Mouse (Mus musculus): Measurements from ENCODE around the gene Egr4.

Gene Egr4

DNA sequence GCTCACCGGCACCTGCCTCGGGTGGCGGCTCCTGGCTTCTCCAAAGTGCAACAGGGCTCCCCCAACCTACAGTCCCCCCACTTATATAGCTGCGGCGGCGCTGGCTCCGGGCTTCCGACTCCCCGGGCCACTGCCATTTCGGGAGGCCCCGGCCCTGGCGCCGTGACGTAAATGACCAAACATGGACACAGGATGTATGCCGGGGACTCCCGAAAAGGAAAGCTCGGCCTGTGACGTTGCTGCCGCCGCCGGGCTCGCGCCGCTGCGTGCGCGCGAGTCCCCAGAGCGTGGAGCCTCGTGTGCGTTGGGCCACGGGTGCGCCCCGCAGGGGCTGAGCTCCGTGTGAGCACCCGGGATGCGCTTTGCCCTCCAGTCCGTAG lies at the start of gene Egr4:
Gene Egr4, minus strand, starts transcription at position 59 of the 380 bp plus-strand sequence.
- peak; percentile 78 for DNase-seq

DNA sequence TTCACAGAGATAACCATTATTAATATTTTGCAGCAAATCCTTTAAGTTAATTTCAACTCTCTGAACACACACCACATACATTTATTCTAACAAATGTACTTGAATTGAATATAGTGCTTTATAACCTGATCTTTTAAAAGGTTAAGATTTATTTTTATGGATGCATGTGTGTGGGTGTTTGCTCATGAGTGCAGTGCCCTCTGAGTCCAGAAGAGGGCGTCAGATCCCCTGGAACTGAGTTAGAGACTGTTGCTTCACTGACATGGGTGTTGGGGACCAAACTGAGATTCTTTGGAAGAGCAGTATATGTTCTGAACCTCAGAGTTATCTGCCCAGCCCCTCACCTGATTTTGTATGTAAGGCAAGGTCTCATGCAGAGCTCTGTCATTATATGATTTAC lies 49.0 kb upstream of the Egr4 start:
- DNase-seq, result no peak

DNA sequence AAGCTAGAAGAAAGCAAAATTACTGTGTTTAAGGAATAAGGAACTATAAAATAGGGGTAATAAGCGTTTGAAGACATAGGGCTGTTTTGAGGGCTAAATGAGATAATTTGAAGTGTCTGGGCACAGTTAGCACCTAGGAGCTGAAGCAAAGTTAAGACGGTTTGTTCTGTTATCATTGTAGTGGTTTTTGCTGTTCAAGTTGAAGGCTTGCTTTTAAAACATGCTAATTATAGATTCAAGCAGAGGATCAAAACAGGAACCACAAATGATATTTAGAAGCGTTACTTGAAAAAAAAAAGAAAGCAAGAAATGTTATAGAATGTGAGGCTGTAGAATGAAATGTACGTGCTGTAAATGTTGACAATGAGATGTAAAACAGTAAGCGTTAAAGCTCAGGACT lies 34.3 kb upstream of the Egr4 start:
- no peak for DNase-seq

DNA sequence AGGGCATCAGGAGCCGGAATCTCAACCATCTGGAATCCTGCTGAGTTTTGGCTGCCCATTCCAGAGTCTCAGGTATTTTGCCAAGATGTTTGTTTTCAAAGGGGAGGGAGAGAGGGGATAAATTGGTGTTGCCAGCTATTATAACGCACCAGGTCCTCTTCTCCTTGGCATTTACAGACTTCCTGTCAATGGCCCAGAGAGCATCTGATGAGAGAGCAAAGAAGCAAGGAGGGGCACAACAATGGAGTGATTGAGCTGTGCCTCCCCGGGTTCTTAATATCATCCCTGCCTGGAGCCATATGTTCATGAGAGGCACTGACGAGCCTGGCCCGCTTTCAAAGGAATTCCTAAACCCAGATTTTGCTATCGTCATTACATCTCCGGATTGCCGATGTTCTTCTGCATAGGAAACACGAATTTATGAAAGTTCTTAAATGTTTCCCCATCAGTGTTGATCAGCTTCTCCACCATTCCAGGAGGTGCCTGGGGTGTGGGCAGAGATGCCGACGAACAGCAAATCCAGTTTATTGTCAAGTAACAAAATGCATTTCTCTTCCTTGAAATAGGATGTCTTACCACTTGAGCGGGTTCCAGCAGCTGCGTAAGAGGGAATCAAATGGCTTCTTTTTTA lies 31.0 kb upstream of the Egr4 start:
- no peak for DNase-seq

DNA sequence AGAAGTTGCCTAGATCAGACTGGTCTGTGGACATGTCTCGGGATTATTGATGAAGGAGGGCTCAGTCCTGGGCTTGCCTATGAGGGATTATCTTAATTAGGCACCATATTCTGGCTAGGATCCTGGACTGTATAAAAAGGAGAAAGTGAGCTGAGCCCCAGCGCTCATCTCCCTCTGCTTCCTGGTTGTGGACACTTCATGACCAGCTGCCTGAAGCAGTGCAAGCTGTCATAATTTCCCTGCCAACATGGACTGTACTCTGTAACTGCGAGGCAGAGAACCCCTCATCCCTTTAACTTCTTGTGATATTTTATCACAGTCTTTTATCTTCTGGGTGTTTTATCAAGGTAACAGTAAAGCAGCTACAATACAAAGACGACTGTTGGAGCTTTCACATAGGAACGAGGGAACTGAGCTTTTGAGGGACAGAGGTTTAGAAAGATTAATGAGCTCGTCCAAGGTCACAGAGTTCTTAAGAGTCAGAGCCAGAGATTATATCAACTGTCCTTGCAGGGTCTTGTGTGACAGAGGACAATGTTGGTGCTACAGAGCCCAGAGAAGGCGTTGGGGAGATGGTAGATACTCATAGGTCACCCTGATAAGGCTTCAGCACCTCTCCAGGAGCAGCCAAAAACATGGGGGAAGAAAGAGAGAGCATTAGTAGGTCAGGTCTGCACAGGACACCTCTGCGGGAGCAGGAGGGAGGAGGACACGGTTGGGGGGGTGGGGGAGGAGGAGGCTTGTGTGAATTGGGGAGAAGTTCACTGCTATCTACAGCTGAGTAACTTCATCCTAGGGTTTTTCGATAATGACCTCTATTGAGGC lies 30.2 kb upstream of the Egr4 start:
- no peak for DNase-seq

DNA sequence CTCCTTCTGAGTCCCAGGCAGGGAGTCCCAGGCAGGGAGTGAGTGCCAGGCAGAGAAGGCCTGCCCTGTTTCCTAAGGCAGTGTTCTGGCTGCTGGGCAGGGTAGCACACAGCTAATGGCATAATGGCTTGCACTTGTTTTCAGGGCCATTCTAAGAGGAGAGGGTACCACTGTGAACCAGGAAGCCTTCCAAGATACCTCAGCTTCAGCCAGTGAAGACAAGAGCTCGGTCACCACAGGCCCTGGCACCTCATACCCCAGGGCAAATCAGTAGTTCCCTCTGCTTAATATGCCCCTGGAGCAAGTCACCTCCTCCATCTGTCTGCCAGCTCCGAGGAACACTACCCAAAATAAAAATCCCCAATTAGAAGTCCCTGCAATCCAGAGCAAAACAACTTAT lies 9.4 kb upstream of the Egr4 start:
- no peak for DNase-seq

DNA sequence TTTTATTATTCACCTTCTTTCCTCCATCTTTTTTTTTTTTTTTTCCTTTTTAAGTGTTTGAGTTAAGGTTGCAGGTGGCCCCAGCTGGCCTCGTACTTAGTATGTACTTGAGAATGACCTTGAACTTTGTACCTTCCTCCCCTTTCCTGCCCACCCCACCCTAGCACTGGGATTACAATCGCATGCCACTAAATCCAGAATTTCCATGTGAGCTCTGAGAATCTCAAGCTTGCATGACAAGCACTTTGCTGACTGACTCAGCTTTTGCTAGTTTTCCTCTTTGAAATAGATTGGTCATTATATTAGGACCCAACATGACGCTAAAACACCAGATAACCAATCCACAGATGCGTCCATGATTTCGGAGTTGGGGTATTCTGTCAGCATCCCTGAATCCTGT lies 8.6 kb upstream of the Egr4 start:
- no peak for DNase-seq

DNA sequence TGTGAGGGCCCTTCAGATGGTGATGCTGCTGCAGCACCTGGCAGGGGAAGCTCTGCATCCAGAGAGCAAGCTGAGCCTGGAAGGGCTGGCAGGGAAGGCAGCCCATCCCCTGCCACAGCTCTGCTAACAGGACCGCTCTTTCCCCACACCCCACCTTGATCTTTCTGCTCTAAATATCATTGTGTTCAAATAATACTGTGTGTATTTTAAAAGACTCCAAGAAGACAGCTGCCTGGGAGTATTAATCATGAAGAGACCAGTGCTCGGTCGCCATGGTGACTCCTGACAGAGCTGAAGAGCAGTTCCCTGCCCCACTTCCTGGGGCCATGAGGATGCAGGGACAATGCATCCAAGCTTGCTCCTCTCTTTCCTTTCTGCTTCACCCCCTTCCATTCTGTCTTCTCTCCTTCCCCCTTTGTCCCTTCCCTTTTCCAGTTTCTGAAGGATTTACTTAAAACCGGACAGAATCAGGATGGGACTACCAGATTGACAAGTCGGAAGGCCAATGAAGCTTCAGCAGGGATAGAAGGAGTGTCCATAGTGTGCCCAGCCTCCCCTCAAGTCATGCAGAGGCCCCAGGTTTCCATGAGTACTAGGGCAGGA lies 4.8 kb upstream of the Egr4 start:
- peak; percentile 23 for DNase-seq

DNA sequence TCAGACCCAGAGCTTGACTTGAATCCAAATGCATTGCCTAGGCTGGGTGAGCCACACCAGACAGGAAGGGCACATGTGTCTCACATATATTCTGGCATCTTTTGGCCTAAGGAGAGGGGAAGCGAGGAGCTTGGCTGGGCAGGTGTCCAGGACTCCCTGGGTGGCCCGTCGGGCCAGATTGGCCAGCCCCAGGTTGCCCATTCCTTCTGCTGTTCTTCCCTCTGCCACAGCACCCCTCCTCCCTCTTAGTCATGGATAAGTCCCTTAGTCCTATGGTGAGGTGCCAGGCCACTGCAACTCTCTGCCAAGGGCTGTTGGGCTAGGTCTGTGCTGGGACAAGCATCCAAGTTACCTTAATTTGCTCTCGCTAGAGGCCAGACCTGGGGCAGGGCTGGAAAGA lies 2.6 kb upstream of the Egr4 start:
- no peak for DNase-seq

DNA sequence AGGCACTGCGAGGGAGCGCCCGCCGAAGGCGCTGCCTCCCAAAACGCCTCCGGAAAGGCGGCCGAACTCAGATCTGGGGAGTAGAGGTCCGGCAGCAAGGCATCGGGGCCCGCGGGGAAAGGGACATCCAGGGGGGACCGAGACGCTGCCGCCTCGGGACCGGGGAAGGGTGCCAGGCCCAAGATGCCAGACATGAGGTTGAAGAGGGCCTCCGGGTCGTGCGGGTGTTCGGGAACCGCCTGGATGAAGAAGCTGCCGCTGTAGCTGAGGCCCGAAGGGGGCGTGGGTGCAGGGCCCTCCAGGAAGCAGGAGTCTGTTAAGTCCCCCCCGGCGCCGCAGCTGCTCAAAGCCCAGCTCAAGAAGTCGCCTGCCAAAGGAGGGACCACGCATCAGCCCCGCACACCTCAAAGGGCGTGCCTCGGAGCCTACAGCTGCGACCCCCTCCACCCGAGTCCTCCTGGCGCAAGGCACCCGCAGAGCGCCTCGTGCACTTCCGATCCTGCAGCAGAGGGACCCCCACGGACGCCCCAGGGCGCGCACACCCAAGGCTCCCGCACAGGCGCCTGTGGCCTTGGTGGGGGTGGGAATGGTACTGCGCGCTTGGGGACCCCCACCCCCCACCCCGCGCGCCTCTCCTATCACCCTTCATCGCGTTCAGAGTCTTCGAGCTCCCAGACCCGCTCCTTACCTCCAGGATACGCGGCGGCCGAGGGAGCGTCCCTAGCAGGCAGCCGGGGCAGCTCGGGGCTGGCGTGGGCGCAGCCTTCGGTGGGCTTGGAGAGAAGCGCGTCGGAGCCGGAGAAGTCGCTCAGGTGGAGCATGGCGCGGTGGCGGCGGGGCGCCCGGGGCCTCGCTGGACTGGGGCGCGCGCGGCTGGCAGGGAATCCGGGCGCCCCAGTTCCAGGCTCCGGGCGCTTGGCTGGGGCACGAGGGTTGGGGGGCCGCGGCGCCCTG lies 535 bp downstream of the Egr4 start:
- DNase-seq, result peak; percentile 45

DNA sequence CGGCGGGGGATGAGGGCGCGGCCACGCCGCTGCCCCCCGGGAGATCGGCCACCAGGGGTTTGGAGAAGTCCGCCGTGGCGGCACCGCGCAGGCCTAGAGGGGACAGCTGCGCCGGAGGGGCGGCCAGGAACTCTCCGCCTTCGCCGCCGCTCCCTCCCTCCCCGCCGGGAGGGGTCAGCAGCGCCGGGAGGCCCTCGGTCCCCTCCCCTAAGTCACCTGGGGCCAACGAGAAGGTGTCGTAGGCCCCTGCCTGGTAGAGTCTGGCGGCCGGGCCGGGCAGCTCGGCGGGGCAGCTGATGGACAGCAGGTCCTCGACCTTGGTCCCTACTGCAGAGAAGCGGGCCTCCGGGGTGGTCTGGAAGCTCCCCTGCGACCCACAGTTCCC lies 1.3 kb downstream of the Egr4 start:
- no peak for DNase-seq

DNA sequence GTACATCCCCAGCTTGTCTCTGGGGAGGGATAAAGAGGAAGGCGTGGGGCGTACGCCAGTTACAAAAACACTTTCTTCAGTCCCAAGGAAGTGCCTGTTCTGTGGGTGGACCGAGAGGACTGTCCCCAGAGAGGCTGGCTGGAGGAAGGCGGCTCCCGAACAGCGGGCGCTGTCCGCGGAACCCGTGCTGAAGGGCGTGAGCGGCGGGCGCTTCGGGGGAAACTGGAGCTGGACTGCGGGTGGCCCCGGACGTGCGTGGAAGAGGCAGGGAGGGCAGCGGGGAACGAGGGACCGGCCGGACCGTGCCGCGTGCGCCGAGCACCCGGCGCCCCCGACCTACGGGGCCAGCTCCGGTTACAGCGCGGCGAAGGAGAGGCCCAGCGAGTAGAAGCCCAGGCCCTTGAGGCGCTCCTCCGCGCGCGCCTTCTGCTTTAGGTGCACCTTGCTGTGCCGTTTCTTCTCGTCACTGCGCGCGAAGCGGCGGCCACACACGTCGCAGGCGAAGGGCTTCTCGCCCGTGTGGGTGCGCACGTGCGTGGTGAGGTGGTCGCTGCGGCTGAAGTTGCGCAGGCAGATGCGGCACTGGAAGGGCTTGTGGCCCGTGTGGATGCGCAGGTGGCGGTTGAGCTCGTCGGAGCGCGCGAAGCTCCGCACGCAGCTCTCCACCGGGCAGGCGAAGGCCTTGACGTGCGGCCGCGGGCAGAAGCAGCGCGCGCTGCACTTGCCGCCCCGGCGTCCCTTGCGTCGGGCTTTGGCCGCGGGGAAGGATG lies 1.9 kb downstream of the Egr4 start:
- peak; percentile 73 for DNase-seq

DNA sequence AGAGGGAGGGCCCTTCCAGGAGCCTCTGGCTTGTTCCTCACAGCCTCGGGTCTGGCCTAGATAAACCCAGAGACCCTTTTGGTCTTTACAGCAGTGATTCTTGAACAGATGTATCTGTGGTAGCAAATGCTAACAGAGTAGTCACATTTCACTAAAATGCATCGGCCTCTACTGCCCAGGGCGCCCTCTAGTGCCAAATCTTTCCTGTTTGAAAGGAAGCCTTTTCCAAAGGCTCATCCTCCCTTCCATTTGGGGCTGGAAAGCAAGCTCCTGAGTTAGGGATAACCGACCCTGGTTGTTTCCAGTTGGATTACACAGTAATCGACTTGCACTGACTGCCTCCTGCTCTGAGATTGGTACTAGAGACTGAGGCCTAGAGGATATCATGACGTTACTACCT lies 2.9 kb downstream of the Egr4 start:
- DNase-seq, result peak; percentile 84

DNA sequence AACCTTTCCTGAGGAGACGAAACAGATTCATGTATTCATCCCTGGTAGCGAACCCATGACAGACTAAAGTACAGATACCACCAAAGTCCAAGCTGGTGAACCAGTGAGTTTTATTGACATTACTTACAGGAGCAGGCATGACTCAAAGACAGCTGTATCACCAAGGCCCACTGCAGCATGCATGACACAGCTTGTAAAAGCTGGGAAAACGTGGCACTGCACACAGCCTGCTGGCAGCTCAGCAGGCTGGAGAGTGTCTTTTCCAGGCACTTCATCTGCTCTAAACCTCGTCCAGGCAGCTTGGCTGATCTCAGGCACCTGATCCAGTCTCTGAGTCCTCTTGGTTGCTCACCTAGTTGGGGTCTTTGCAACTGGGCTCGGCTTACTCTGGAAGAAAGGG lies 4.8 kb downstream of the Egr4 start:
- DNase-seq, result no peak

DNA sequence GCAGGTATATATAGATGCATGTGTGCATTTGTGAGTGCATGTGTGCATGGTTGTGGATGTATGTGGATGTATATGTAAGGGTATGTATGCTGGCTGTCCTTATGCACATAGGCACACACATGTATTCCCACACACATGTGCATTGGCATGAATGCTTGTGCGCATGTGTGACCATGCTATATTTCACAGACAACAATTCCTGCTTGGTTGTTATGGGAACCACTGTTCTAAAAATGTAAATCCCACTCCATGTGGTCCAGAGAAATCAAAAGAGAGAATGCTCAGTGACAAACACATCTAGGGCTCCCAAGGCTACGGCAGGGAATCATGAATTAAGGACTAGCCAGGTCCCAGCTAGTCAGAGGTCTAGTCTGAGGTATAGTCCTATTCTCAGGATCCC lies 8.5 kb downstream of the Egr4 start:
- no peak for DNase-seq

DNA sequence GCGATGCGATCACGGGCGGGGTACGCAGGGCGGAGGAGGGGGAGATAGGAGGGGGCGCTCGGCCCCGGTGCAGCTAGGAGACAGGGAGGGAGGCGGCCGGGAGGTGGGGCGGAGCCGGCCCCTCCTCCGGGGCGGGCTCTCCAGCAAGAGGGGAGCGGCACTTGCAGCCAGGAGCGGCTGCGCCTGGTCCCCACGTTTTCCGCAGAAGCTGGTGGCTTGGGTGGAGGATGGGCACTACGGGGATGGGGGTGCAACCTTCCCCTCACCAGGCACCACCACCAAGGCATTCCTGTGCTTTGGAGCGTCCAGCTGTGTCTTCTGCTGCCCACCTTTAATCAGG lies 10.5 kb downstream of the Egr4 start, which contains the start of gene Fbxo41:
Gene Fbxo41, minus strand, starts transcription at position 84 of the 340 bp plus-strand sequence.
- peak; percentile 75 for DNase-seq

DNA sequence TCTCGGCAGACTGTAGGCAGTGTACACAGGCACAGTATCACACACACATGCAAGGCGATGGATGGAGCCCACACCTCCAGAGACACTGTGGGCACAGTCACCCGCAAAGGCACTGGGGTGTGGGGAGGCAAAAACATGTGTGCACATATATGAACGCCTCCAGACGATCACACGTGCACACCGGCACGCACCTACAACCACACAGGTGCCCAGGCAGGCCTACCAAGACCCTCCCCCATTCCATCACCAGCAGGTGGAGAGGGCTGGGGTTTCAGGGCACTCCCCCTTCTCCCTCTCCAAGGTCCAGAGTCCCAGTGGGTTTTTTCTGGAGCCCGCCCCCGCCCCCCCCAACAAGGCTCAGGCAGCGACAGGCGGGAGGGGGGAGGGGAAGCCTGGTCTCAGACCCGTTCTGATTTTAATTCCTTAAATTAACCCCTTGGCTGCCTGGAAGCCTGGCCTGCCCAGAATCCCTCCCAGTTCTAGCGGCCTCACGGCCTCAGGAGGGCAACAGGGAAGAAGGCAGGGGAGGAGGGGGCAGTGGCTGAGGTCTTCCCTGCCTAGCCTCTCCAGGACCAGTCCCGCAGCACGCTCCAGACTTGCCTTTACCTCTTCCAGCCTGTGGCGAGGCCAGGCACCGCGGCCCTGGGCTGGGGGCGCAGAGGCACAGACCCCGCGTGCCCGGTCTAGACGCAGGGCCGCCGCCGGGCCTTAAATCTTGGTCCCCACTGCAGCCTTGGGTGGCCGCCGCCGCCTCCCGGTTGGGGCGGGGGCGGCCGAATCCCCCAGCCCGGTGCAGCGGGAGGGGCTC lies 11.1 kb downstream of the Egr4 start:
- peak; percentile 65 for DNase-seq

DNA sequence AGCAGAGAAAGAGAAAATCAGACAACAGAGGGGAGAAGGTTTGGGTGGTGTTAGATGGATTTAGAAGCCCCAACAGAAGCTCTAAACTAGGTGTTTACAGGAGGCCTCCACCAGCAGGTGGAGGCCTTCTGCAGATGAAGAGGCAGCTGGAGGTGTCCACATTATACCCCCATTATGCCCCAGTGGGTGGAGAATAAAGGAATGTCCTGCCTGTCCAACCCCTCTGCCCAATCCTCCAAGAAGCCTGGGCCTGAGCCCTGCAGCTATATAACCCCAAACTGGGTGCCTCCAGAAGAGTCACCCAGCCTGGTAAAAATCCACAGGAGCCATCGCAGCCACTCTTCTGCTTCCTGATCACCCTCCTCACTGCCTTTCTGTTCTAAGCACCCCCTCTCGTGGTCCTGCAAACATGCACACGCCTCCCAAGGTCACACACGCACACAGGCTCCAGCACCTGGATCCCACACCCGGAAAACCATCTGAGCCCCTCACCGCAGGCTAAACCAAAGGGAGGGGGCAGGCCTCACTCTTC lies 11.8 kb downstream of the Egr4 start:
- DNase-seq, result no peak

DNA sequence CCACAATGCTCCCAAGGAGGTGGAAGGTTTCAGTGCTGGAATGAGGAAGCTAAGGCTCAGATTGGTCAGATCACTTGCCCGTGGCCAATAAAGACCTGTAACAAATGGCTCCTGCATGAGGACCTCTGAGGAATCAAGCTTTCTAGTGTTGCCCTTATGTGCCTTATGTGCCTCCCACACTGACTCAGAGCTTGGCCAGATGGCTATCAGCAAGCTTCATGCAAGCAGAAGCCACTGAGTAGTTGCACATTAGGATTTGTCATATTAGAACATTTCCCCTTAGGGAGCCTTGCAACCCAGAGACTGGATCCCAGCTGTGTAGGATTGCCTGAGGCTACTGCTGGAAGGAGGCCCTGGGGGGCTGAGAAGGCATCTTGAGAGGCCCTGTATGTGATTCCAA lies 13.0 kb downstream of the Egr4 start:
- DNase-seq, result no peak

DNA sequence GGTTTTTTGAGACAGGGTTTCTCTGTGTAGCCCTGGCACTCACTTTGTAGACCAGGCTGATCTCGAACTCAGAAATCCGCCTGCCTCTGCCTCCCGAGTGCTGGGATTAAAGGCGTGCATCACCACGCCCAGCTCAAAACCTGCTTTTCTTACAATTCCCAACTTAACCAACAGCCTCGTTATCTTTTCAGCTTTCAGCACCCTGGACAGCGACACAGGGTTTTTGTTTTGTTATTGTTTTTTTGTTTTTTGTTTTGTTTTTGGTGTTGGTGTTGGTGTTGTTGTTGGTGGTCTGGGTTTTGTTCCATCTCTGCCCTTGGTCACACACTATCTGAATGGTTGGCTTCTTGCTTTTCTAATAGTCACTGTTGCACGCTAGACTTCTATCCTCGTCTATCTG lies 15.2 kb downstream of the Egr4 start:
- DNase-seq, result peak; percentile 38

DNA sequence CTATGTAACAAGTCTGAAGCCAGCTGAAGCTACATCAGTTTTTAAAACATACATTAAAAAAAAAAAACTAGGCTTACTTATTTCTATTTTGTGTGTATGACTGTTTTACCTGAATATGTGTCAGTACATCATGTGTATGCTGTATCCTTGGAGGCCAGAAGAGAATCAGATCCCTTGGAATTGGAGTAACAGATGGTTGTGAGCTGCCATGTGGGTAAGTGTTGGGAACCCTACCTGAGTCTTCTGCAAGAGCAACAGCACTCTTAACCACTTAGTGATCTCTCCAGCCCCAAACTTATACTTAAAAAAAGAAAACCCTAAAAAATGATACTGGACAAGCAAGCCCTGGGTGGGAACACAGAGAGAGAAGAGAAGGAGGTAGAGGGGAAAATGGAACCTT lies 16.4 kb downstream of the Egr4 start:
- no peak for DNase-seq

All from embryo, embryonic 11 days (tissue).